Mouse (Mus musculus): ENCODE measurements around the gene Mtr.

GRCm38 (mm10) chr13:12189219-12189618 is 68.7 kb downstream of the Mtr start:
- TF ChIP-seq GATA1 (IDR thresholded peaks at IDR 0.05; ENCODE audit: borderline replicate concordance, low read length) (no peak), FLI1 (IDR thresholded peaks at IDR 0.05; ENCODE audit: low read length) (no peak)
